Mouse (Mus musculus): ENCODE measurements around the gene Tenm3. TPM values are rescaled to one million over a fixed set of nuclear protein-coding genes. Genes with fewer than 3 reads are reported as not detected.

Tenm3 gene
- total RNA-seq, 2 experiments from 2014 or later: 61.8 to 76.5 TPM

DNA sequence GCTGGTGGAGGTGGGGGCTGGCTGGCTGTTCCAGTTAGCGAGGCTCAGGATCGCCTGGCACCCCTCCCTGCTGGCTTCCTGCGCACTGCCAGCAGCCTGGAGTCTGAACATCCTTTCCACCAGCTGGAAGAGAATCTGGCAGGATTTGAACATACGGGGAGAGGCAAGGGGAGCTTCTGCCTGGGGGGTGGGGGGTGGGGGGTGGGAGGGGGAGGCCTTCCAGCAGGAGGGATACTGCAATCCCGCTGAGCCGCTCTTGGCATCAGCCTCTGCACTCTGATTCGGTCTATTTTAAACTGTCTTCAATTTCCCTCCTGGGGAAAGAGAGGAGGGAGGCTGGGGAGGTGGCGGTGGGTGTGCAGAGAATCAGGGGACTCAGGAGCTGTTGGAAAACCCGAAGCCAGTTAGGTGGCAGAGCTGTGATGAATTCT lies 628.7 kb downstream of the Tenm3 start:
- peak; percentile 56 to 62 for DNase-seq (ENCODE audit: extremely low spot score in 1 of 2, low spot score in 2 of 2)
- intact Hi-C loops (cut with DNase I): loop anchor here (10.0 kb wide), 1 partner anchor 120 kb away; the partner anchor contains the start of gene Dctd
- no peak for TF ChIP-seq CTCF (IDR thresholded peaks at IDR 0.05)
- Histone ChIP-seq H3K27ac (no peak overlapping the region), H3K4me3 (no peak overlapping the region)

DNA sequence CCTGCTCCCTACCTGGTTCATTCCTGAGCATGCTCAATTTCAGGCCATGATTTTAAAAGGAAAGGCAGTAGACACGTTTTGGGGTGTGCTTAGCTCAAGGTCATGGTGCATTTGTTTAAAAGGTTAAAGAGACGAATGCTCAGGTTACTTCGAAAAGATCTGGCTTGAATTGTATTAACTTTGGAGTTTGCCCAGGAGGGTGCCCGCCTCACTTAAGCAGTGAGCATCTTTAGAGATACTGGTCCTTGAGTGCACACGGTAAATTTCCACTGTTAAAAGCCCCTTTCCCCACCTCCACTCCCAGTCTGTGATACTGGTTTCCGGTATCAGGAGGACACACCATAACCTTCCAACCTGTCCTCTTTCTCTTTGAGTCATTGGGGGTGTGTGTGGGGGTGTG lies 629.4 kb downstream of the Tenm3 start:
- Histone ChIP-seq H3K27ac (no peak overlapping the region), H3K4me3 (no peak overlapping the region)
- DNase-seq (ENCODE audit: extremely low spot score in 1 of 2, low spot score in 2 of 2): no peak
- no peak for TF ChIP-seq CTCF (IDR thresholded peaks at IDR 0.05)
- intact Hi-C loops (cut with DNase I): loop anchor here (10.0 kb wide), 1 partner anchor 120 kb away; the partner anchor contains the start of gene Dctd

DNA sequence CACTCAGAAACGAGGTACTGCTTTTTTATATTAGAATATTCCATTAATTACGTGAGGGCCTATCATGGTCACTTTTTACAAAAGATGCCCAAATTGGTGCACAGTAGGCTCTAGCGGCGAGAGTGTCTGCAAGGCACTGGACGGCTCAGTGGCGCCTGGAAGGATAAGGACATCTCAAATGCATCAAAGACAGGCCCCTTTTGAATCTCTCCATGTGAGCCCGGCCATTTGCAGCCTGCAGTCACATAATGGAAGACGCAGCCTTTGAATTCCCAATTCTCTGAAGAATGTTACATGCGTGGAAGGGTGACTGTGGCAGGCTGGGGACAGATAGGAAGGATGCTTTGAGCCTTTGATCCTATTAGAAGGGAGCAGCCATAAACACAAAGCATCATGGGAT lies 631.8 kb downstream of the Tenm3 start:
- TF ChIP-seq CTCF (IDR thresholded peaks at IDR 0.05): no peak
- no peak for DNase-seq (ENCODE audit: extremely low spot score in 1 of 2, low spot score in 2 of 2)
- intact Hi-C loops (cut with DNase I): loop anchor here (10.0 kb wide), 1 partner anchor 117 kb away; the partner anchor contains the start of gene Dctd
- no peak overlapping the region for H3K27ac ChIP-seq
- no peak overlapping the region for H3K4me3 ChIP-seq

DNA sequence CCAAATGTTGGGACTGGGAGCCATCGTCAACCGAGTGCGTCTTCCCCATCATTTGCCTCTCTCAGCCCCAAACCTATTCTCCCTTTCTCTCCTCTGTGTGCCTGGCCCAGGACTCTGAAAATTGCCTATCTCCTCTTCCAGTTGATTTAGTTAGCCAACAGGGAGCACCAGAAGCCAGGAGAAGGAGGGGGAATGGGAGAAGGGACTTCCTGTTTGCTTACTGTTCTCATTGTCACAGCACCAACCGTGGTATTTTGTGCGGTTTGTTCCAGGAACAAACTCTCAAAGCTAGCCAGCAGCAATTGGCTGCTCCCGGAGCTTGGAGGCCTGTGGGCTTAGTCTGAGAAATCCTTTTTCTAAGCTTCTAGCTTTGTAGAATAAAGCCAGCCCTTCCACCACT lies 636.2 kb downstream of the Tenm3 start:
- TF ChIP-seq CTCF (IDR thresholded peaks at IDR 0.05): no peak
- Histone ChIP-seq H3K4me3 (no peak overlapping the region), H3K27ac (no peak overlapping the region)
- intact Hi-C loops (cut with DNase I): no loop called here
- DNase-seq (ENCODE audit: extremely low spot score in 1 of 2, low spot score in 2 of 2): no peak

DNA sequence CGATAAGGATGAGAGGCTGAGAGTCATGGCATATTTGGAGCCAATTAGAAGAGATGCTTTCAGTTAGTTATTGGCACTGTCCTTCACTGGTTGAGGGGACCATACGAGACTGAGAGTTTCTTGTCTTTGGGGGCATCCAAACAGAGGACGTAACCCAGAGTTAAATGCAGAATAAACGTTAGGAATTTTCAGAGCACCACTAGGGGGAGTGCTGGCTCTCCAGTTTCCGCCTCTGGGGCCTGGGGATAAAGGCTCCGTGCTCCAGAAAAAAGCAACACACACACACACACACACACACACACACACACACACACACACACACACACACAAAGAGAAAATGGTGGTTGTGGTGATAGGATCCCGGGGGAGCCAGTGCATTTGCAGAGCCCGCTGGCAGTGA lies 636.8 kb downstream of the Tenm3 start:
- no peak overlapping the region for H3K27ac ChIP-seq
- no peak overlapping the region for H3K4me3 ChIP-seq
- intact Hi-C loops (cut with DNase I): no loop called here
- peak in 1 of 2 experiments; percentile 23 for DNase-seq (ENCODE audit: extremely low spot score in 1 of 2, low spot score in 2 of 2)
- TF ChIP-seq CTCF (IDR thresholded peaks at IDR 0.05): peak; percentile 41

DNA sequence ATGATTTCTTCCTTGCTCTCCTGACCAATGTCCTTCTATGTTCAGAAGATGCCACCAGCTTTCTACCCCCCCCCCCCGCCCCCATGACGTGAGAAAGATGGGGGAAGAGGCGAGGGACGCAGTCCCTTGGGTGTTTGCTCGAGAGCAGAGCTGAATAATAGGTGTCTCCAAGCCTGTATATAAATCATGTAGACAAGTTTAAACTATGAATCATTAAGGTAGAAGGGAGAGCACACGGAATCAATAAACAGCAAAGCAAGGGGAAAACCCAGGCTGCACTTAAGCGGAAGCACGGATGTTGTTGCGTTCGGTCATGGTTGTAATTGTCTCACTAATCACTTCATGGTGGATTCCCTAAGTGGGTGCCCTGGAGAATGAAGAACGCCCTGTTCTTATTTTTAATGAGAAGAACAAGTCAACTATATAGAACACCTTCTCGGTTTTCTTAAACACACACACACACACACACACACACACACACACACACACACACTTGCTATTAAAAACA lies 638.9 kb downstream of the Tenm3 start:
- TF ChIP-seq CTCF (IDR thresholded peaks at IDR 0.05): no peak
- intact Hi-C loops (cut with DNase I): no loop called here
- Histone ChIP-seq H3K4me3 (no peak overlapping the region), H3K27ac (no peak overlapping the region)
- DNase-seq (ENCODE audit: extremely low spot score in 1 of 2, low spot score in 2 of 2): no peak

DNA sequence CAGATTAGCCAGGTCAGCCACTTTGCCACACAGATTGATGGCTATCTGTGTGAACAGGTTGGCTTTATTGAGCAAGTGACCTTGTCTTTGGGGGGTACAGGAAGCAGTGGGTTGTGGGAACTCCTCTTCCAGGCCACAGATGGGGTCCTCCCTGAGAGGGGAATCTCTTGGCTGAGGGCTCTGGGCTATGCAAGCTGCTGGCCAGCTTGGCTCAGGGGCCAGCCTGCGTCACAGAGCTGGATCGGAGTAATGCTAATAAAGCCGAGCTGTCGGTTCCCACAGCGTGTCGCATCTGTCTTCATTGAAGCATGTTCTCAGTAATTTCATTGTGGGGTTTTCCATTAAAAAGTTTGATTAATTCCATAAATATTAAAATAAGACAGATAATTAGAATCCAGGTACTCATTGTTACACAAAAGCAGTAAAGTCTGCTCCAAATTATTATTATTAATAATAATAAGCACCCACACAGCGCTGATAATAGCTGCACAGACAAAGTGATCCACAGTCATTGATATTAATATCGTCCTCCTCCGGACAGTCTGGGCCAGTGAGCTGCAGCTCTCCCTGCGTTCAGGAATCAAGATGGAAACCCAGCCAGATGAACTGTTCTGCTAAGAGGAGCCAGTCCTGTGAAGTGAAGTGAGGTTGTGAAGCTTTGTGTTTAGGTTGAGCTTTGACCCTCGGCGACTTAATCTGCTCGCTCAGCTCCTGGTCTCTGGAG lies 639.5 kb downstream of the Tenm3 start:
- DNase-seq (ENCODE audit: extremely low spot score in 1 of 2, low spot score in 2 of 2): no peak
- intact Hi-C loops (cut with DNase I): no loop called here
- H3K4me3 ChIP-seq: no peak overlapping the region
- H3K27ac ChIP-seq: no peak overlapping the region
- TF ChIP-seq CTCF (IDR thresholded peaks at IDR 0.05): no peak

DNA sequence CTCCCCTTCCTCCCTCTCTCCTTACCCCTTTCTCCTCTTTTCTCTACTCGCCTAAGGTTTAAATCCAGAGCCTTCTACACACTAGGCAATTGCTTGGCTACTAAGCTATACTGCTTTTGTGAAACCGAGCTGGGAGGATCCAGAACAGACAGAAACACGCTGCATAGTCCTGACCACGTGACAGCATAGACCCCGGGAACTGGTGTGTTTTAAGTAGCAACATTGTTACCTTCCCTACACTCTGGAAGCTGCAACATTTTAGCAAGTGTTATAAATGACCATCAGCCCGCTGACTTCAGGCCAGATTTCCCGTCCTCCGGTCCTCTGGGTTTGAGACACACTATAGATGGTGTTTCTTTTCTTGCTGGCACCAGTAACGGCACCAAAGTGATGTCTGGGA lies 640.1 kb downstream of the Tenm3 start:
- no peak for DNase-seq (ENCODE audit: extremely low spot score in 1 of 2, low spot score in 2 of 2)
- TF ChIP-seq CTCF (IDR thresholded peaks at IDR 0.05): no peak
- Histone ChIP-seq H3K27ac (no peak overlapping the region), H3K4me3 (no peak overlapping the region)
- intact Hi-C loops (cut with DNase I): no loop called here

DNA sequence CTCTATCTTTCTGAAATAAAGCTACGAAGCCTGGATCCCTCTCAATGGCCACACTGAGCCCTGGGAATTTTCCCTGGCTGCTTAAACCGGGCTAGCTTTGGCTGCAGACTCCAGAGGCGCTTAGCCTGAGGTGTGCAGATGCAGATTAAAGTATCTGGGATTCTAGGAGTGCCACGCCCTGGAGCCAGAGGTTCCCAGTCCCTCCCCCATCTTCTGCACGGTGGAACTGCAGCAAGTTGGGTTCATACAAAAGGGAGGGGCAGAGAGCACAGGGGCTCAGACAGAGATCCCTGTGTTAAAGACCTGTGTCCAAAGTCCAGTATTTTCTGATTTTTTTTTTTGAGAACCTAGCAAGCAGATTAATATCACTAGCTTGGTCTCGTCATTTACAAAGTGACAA lies 640.6 kb downstream of the Tenm3 start:
- no peak for DNase-seq (ENCODE audit: extremely low spot score in 1 of 2, low spot score in 2 of 2)
- no peak for TF ChIP-seq CTCF (IDR thresholded peaks at IDR 0.05)
- Histone ChIP-seq H3K4me3 (no peak overlapping the region), H3K27ac (no peak overlapping the region)
- intact Hi-C loops (cut with DNase I): no loop called here

DNA sequence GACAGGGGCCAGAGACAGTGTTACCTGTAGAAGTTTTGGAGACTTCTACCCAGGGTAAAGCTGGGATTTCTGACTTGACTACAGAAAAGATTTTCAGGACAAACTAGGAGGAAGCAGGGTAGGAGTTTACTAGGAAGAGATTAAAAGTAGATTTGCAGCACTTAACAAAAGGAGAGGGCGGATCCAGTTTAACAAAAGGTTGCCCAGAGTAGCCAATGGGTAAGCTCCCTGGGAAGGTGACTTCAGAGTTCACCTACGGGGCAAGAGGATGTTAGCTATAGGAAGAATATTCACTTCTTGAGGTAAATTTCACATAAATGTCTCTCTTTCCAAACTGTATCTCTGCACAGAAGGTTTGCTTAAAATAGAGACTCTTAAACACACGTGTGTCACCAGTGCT lies 641.1 kb downstream of the Tenm3 start:
- DNase-seq (ENCODE audit: extremely low spot score in 1 of 2, low spot score in 2 of 2): no peak
- H3K27ac ChIP-seq: no peak overlapping the region
- intact Hi-C loops (cut with DNase I): no loop called here
- no peak overlapping the region for H3K4me3 ChIP-seq
- TF ChIP-seq CTCF (IDR thresholded peaks at IDR 0.05): no peak

DNA sequence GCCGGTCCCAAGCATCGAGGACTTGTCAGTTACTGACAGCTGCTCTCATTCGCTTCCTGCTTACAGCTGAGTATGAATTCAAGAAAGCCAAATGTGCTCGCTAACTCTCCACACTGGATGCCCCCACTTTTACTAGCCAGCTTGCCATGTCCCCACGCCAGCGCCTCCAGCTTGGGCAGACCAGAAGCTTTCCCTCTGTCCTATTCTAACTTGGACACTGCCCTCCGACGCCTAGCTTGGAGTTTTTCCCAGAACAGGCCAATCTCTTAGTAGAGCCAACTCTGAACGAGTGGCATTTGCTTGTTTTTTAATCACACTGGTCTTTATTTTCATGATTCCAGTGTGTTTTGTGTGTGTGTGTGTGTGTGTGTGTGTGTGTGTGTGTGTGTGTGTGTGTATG lies 644.6 kb downstream of the Tenm3 start:
- intact Hi-C loops (cut with DNase I): no loop called here
- Histone ChIP-seq H3K27ac (no peak overlapping the region), H3K4me3 (no peak overlapping the region)
- no peak for DNase-seq (ENCODE audit: extremely low spot score in 1 of 2, low spot score in 2 of 2)
- TF ChIP-seq CTCF (IDR thresholded peaks at IDR 0.05): no peak

DNA sequence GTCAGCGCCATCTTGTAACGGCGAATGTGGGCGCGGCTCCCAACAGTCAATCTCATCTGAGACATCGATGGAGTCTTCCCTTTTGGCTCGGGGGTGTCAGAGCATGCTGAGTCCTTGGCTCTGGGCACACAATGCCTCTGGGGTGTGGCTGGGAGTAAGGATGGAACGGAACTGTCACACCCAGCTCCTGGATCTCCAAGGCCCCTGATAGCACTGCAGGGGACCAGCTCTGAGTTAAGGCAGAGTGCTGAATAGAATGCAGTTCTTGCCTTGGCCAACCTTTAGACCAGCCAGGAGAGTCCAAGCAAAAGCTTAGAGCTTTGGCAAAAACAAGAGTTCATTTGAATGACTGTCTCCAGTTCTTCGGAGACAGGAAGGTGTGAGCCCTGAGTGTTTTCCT lies 647.8 kb downstream of the Tenm3 start:
- DNase-seq (ENCODE audit: extremely low spot score in 1 of 2, low spot score in 2 of 2): no peak
- Histone ChIP-seq H3K27ac (no peak overlapping the region), H3K4me3 (no peak overlapping the region)
- no peak for TF ChIP-seq CTCF (IDR thresholded peaks at IDR 0.05)
- intact Hi-C loops (cut with DNase I): no loop called here

DNA sequence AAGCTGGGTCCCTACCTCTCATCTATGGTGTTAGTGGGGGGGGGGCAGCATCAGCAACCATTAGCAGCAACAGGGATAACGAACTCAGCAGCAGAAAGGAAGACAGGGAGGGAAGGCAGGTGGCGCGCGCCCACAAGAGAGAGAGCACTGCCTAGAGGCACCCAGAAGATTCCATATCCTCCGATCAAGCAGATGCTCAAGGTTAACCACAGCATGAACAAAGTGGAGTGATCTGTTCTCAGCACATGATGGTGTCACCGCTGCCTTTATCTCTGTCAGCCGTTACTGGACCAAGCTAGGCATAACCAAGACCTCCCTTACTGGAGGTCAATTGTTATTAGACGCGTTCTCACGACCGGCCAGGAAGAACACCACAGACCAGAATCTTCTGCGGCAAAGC lies 655.2 kb downstream of the Tenm3 start:
- intact Hi-C loops (cut with DNase I): no loop called here
- no peak overlapping the region for H3K4me3 ChIP-seq
- no peak for TF ChIP-seq CTCF (IDR thresholded peaks at IDR 0.05)
- DNase-seq (ENCODE audit: extremely low spot score in 1 of 2, low spot score in 2 of 2): no peak
- no peak overlapping the region for H3K27ac ChIP-seq

All from left cerebral cortex, adult 2 months (tissue).